Mouse (Mus musculus): Measurements from ENCODE around the gene Dntt.

DNA sequence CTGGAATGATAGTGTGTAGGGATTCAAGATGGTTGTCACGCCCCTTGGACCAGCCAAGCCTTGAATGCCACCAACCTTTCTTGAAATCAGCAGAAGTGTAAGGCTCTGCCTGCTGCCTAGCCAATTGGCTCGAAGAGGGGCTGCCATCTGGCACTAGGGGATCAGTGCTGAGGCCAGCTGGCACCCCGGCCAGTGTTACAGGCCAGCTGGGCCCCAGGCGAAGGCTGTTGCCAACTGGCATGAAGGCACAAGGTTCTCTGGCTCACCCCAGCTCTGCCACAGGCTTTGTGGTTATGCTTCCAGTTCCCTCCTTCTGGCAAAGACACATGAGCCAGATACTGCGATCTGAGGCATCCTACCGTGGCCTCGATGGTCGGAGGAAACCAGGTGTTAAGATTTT, 72.3 kb downstream of the Dntt start:
- TF ChIP-seq CTCF (IDR thresholded peaks at IDR 0.05; ENCODE audit: insufficient read depth, low read depth, low read length): no peak
- no peak for TF ChIP-seq POLR2A (IDR thresholded peaks at IDR 0.05; ENCODE audit: insufficient read depth, low read depth, low read length)

Measured in olfactory bulb, adult 2 months (tissue).